25 mouse cellular contexts compared by ENCODE assay signal in genomic region chr1:132483234-132483633, GRCm38 (mm10).
"Had no signal": no experiment of that assay in that cellular context is flagged by ENCODE, and none has a peak within 500 bp of the region (broad histone marks: within the 10 kb centered on the region; RNA-seq: fewer than 3 reads in every experiment).

No protein-coding gene starts in this region.

- ATAC-seq: forebrain, postnatal 0 days; hindbrain, postnatal 0 days; intestine, embryonic 16.5 days had no signal

- H3K9me3 ChIP-seq: heart, embryonic 10.5 days; heart, embryonic 13.5 days; heart, embryonic 15.5 days; hindbrain, embryonic 13.5 days; hindbrain, embryonic 15.5 days; kidney, embryonic 15.5 days; limb, embryonic 13.5 days; limb, embryonic 15.5 days had no signal

- H3K27ac ChIP-seq: heart, embryonic 10.5 days; heart, embryonic 13.5 days; heart, embryonic 15.5 days; hindbrain, embryonic 13.5 days; hindbrain, embryonic 15.5 days; hindbrain, postnatal 0 days; kidney, embryonic 15.5 days; kidney, postnatal 0 days; limb, embryonic 13.5 days; limb, embryonic 15.5 days had no signal

- H3K4me3 ChIP-seq: heart, embryonic 10.5 days; heart, embryonic 13.5 days; heart, embryonic 15.5 days; hindbrain, embryonic 13.5 days; hindbrain, embryonic 15.5 days; kidney, embryonic 15.5 days; limb, embryonic 13.5 days; limb, embryonic 15.5 days had no signal

- DNase-seq: forebrain, postnatal 0 days; gastrocnemius, postnatal 14 days; gastrocnemius, postnatal 36 days; heart, adult 18-20 months; heart, postnatal 14 days; heart, postnatal 36 days; kidney, adult 11 months; kidney, adult 2 months; kidney, adult 9 months; kidney, postnatal 14 days; kidney, postnatal 36 days; layer of hippocampus, adult 9-11 months; layer of hippocampus, postnatal 36 days; left cerebral cortex, postnatal 4 days had no signal

- H3K9ac ChIP-seq: forebrain, postnatal 0 days; heart, embryonic 13.5 days; heart, embryonic 15.5 days; hindbrain, embryonic 13.5 days; hindbrain, embryonic 15.5 days; kidney, embryonic 15.5 days; limb, embryonic 13.5 days; limb, embryonic 15.5 days had no signal

- H3K27me3 ChIP-seq: heart, embryonic 13.5 days; heart, embryonic 15.5 days; hindbrain, embryonic 13.5 days; hindbrain, embryonic 15.5 days; kidney, embryonic 15.5 days; limb, embryonic 13.5 days; limb, embryonic 15.5 days had no signal

- H3K4me2 ChIP-seq: heart, embryonic 13.5 days; heart, embryonic 15.5 days; hindbrain, embryonic 13.5 days; hindbrain, embryonic 15.5 days; kidney, embryonic 15.5 days; limb, embryonic 13.5 days; limb, embryonic 15.5 days had no signal
